Comparison of ENCODE assay signal across 10 mouse cellular contexts in the genomic region with DNA sequence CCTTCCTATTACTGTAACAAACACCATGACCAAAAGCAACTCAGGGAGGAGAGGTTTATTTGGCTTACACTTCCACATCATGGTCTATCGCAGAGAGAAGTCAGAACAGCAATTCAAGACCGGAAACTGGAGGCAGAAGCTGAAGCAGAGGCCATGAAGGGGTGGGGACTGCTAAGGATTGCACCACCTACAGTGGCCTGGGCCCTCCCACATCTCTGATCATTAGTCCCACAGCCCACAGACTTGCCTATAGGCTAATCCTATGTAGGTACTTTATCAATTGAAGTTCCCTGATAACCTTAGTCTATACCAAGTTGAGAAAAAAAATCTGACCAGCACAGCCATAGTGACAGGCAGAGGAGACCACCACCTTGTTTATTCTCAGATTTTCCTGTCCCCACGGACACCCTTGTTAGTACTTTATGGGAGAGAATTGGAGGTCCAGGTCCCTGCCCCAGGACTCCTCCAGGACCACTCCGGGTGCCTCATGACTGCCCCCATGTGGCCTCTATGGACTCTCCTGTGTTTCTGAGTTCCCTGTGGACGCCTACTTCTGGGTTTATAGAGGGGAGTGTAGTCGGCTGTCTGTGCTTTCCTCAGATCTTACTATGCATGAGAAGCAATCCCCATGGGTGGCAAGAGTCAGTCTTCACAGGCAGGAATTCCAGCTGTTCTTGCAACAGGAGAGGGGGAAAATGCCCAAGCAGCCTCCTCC.
A peak's percentile ranks its signal among the peaks of the same experiment; 100 is the strongest.
DNase-seq lines count a peak whose midpoint lies in the region; ATAC-seq lines count a peak whose summit lies in the region.
"Had no signal": no experiment of that assay in that cellular context is flagged by ENCODE, and none has a peak within 500 bp of the region (broad histone marks: within the 10 kb centered on the region; RNA-seq: fewer than 3 reads in every experiment).

No protein-coding gene starts in this region.

- no peak overlapping the region for H3K4me3 ChIP-seq in midbrain, embryonic 11.5 days (ENCODE audit: low read depth, low read length)
- H3K4me3 ChIP-seq in midbrain, embryonic 16.5 days (ENCODE audit: low read depth, low read length), result no peak overlapping the region
- H3K4me3 ChIP-seq in limb, embryonic 11.5 days (ENCODE audit: low read depth, low read length), result no peak overlapping the region
- H3K4me3 ChIP-seq: embryonic facial prominence, embryonic 15.5 days; limb, embryonic 15.5 days had no signal

- H3K9me3 ChIP-seq in midbrain, embryonic 11.5 days (ENCODE audit: control insufficient read depth, low read length), result no peaks in the 10 kb centered on the region
- no peaks in the 10 kb centered on the region for H3K9me3 ChIP-seq in midbrain, embryonic 16.5 days (replicated peaks; ENCODE audit: control insufficient read depth, low read length, poor library complexity, severe bottlenecking)
- no peaks in the 10 kb centered on the region for H3K9me3 ChIP-seq in limb, embryonic 11.5 days (ENCODE audit: control insufficient read depth, low read length)
- H3K9me3 ChIP-seq: embryonic facial prominence, embryonic 15.5 days; limb, embryonic 15.5 days had no signal

- no peaks in the 10 kb centered on the region for H3K27me3 ChIP-seq in midbrain, embryonic 11.5 days (ENCODE audit: control insufficient read depth, insufficient read depth, low read length)
- H3K27me3 ChIP-seq in midbrain, embryonic 16.5 days (ENCODE audit: control insufficient read depth, insufficient read depth, low read depth, low read length), result no peaks in the 10 kb centered on the region
- H3K27me3 ChIP-seq in limb, embryonic 11.5 days (ENCODE audit: control insufficient read depth, insufficient read depth, low read length), result no peaks in the 10 kb centered on the region
- H3K27me3 ChIP-seq: embryonic facial prominence, embryonic 15.5 days; limb, embryonic 15.5 days had no signal

- peak; percentile 90 for DNase-seq in midbrain, embryonic 11.5 days (ENCODE audit: low spot score, missing footprints)
- peak; percentile 60 for DNase-seq in ZHBTc4 (ENCODE audit: low read depth, low spot score)
- DNase-seq in cerebellum, postnatal 36 days, result peak; percentile 37 to 49
- peak; percentile 7 for DNase-seq in induced T-regulatory cell, adult 2 months (ENCODE audit: low read depth)
- DNase-seq in limb, embryonic 11.5 days (ENCODE audit: low spot score), result peak; percentile 81
- peak; percentile 56 for DNase-seq in ovary, postnatal 14 days (ENCODE audit: low spot score)

- H3K36me3 ChIP-seq in midbrain, embryonic 11.5 days (ENCODE audit: control insufficient read depth, insufficient read depth, low read length), result no peaks in the 10 kb centered on the region
- H3K36me3 ChIP-seq in midbrain, embryonic 16.5 days (ENCODE audit: control insufficient read depth, insufficient read depth, low read length), result no peaks in the 10 kb centered on the region
- H3K36me3 ChIP-seq in limb, embryonic 11.5 days (ENCODE audit: control insufficient read depth, insufficient read depth, low read length), result no peaks in the 10 kb centered on the region
- H3K36me3 ChIP-seq: embryonic facial prominence, embryonic 15.5 days; limb, embryonic 15.5 days had no signal

- no peak overlapping the region for H3K27ac ChIP-seq in midbrain, embryonic 11.5 days (ENCODE audit: low read depth, low read length)
- H3K27ac ChIP-seq in midbrain, embryonic 16.5 days (ENCODE audit: low read length), result no peak overlapping the region
- no peak overlapping the region for H3K27ac ChIP-seq in limb, embryonic 11.5 days (replicated peaks; ENCODE audit: low read depth, low read length)
- H3K27ac ChIP-seq: embryonic facial prominence, embryonic 15.5 days; limb, embryonic 15.5 days had no signal

- 38% methylated on average over 6 of the region's 6 CpGs for WGBS in midbrain, embryonic 11.5 days
- WGBS in midbrain, embryonic 16.5 days, result 39% methylated on average over 6 of the region's 6 CpGs
- 31% methylated on average over 6 of the region's 6 CpGs for WGBS in limb, embryonic 11.5 days

- H3K9ac ChIP-seq in midbrain, embryonic 11.5 days (ENCODE audit: low read length), result no peak overlapping the region
- no peak overlapping the region for H3K9ac ChIP-seq in midbrain, embryonic 16.5 days (ENCODE audit: low read depth, low read length)
- H3K9ac ChIP-seq in limb, embryonic 11.5 days (ENCODE audit: low read length), result no peak overlapping the region
- H3K9ac ChIP-seq: embryonic facial prominence, embryonic 15.5 days; limb, embryonic 15.5 days had no signal

- no peak overlapping the region for H3K4me2 ChIP-seq in midbrain, embryonic 11.5 days
- H3K4me2 ChIP-seq in midbrain, embryonic 16.5 days (ENCODE audit: low read length), result no peak overlapping the region
- H3K4me2 ChIP-seq in limb, embryonic 11.5 days (ENCODE audit: low read depth, severe bottlenecking), result no peak overlapping the region
- H3K4me2 ChIP-seq: embryonic facial prominence, embryonic 15.5 days; limb, embryonic 15.5 days had no signal

- ATAC-seq in midbrain, embryonic 11.5 days (ENCODE audit: low FRiP score), result 0 out of 2 replicates have a peak, but pooled peaks have one; percentile 33
- no peak for ATAC-seq in midbrain, embryonic 16.5 days
- ATAC-seq in limb, embryonic 11.5 days (ENCODE audit: insufficient number of reproducible peaks, low FRiP score, low TSS enrichment, low read depth), result 0 out of 2 replicates have a peak, but pooled peaks have one; percentile 31
- no peak for ATAC-seq in erythroblast, adult 5-6 weeks (replicated peaks; ENCODE audit: low FRiP score, poor library complexity, severe bottlenecking)

- H3K4me1 ChIP-seq in midbrain, embryonic 11.5 days (ENCODE audit: control insufficient read depth, insufficient read depth, low read length), result peaks cover 10% of the 10 kb centered on the region
- no peaks in the 10 kb centered on the region; the same call in 1 of the 2 replicates for H3K4me1 ChIP-seq in midbrain, embryonic 16.5 days (ENCODE audit: control insufficient read depth, insufficient read depth, low read length)
- H3K4me1 ChIP-seq in limb, embryonic 11.5 days (ENCODE audit: control insufficient read depth, insufficient read depth, low read length), result no peaks in the 10 kb centered on the region

Comparison
In these comparisons a context has a peak if more than half of its experiments do, and no peak if none do; other contexts are left out.
1. ATAC-seq: peak in midbrain, embryonic 11.5 days (single experiment) and limb, embryonic 11.5 days (single experiment); none in midbrain, embryonic 16.5 days (single experiment) and erythroblast, adult 5-6 weeks (single experiment).
2. DNase-seq: peak in every context shown above with its lines; median percentile 90 in midbrain, embryonic 11.5 days; 81 in limb, embryonic 11.5 days; 60 in ZHBTc4; 56 in ovary, postnatal 14 days; 43 in cerebellum, postnatal 36 days; 7 in induced T-regulatory cell, adult 2 months.